Mouse (Mus musculus) hindbrain, embryonic 13.5 days (tissue): ENCODE measurements around the gene Pard3. TPM values are rescaled to one million over a fixed set of nuclear protein-coding genes. Genes with fewer than 3 reads are reported as not detected.

Experiments
- ATAC-seq: fragments of 200-750 bp; cut with Nextera tagmentation; 2 replicates; pipeline ENCODE4 v1.8.0; 2017; ENCODE audit warnings: moderate TSS enrichment; ENCODE audit not compliant: low FRiP score
- H3K27ac ChIP-seq: fragments of 300-500 bp; sonication (generic); 2 replicates; pipeline ENCODE4 v1.5.1; 2015; ENCODE audit warnings: inconsistent platforms, mild to moderate bottlenecking, moderate library complexity
- H3K27me3 ChIP-seq: fragments of 300-500 bp; sonication (generic); 2 replicates; pipeline ENCODE4 v1.6.1; 2015; ENCODE audit warnings: mild to moderate bottlenecking, inconsistent platforms
- H3K36me3 ChIP-seq: fragments of 300-500 bp; sonication (generic); 2 replicates; pipeline ENCODE4 v1.6.1; 2015; ENCODE audit warnings: mild to moderate bottlenecking, inconsistent platforms
- H3K4me1 ChIP-seq: fragments of 300-500 bp; sonication (generic); replicated peaks from 2 replicates; pipeline ENCODE4 v1.6.1; 2015; ENCODE audit warnings: inconsistent platforms
- H3K4me2 ChIP-seq: fragments of 300-500 bp; sonication (generic); 2 replicates; pipeline ENCODE4 v1.6.1; 2015; ENCODE audit warnings: inconsistent platforms, mild to moderate bottlenecking, moderate library complexity
- H3K4me3 ChIP-seq: fragments of 300-500 bp; sonication (generic); 2 replicates; pipeline ENCODE4 v1.5.1; 2015; ENCODE audit warnings: mild to moderate bottlenecking, inconsistent platforms
- H3K9ac ChIP-seq: fragments of 300-500 bp; sonication (generic); 2 replicates; pipeline ENCODE4 v1.6.1; 2015; ENCODE audit warnings: mild to moderate bottlenecking, inconsistent platforms
- H3K9me3 ChIP-seq: fragments of 300-500 bp; sonication (generic); 2 replicates; pipeline ENCODE4 v1.6.1; 2016; ENCODE audit warnings: inconsistent platforms
- WGBS: fragments of 180-500 bp; shearing (Covaris S2); methylation state at CpG from one replicate; pipeline ENCODE4 v1.1.7; 2015; 5-methylcytosine and 5-hydroxymethylcytosine counted together
- polyA plus RNA-seq: library from polyadenylated mRNA; unstranded; fragments of >200 nt; fragmentation: Nextera tagmentation; extraction: Ambion mirVana; gene quantifications from 2 replicates; pipeline ENCODE4 v1.2.1, GENCODE M21; 2015

The Pard3 gene
- polyA plus RNA-seq, 1 experiment from 2014 or later = 22.5 TPM

- no peaks in the 10 kb centered on the region for H3K9me3 ChIP-seq
- no peak overlapping the region for H3K4me2 ChIP-seq
- H3K27ac ChIP-seq = no peak overlapping the region
- H3K9ac ChIP-seq = no peak overlapping the region
- H3K4me3 ChIP-seq = no peak overlapping the region
- WGBS = 68% methylated on average over 7 of the region's 7 CpGs
- 0 out of 2 replicates have a peak, but pooled peaks cover 4% of the 10 kb centered on the region for H3K4me1 ChIP-seq
- ATAC-seq = no peak
- no peaks in the 10 kb centered on the region for H3K27me3 ChIP-seq
- peaks cover 15% of the 10 kb centered on the region for H3K36me3 ChIP-seq
Observed at GRCm38 (mm10) chr8:127608541-127609270, 545.0 kb downstream of the Pard3 start.

- H3K4me2 ChIP-seq = no peak overlapping the region
- peaks cover 13% of the 10 kb centered on the region for H3K36me3 ChIP-seq
- 83% methylated on average over 10 of the region's 10 CpGs for WGBS
- no peak overlapping the region for H3K9ac ChIP-seq
- H3K4me1 ChIP-seq = 0 out of 2 replicates have a peak, but pooled peaks cover 4% of the 10 kb centered on the region
- no peak for ATAC-seq
- H3K9me3 ChIP-seq = no peaks in the 10 kb centered on the region
- H3K27ac ChIP-seq = no peak overlapping the region
- no peaks in the 10 kb centered on the region for H3K27me3 ChIP-seq
- no peak overlapping the region for H3K4me3 ChIP-seq
Observed at GRCm38 (mm10) chr8:127609316-127609715, 545.6 kb downstream of the Pard3 start.

- no peak for ATAC-seq
- Histone ChIP-seq H3K4me1 (0 out of 2 replicates have a peak, but pooled peaks cover 3% of the 10 kb centered on the region), H3K9ac (no peak overlapping the region), H3K27ac (no peak overlapping the region), H3K4me2 (no peak overlapping the region), H3K27me3 (no peaks in the 10 kb centered on the region), H3K36me3 (peaks cover 15% of the 10 kb centered on the region), H3K9me3 (no peaks in the 10 kb centered on the region), H3K4me3 (no peak overlapping the region)
- 80% methylated on average over 4 of the region's 4 CpGs for WGBS
Observed at GRCm38 (mm10) chr8:127614206-127614605, 550.5 kb downstream of the Pard3 start.

GRCm38 (mm10) chr8:127616681-127617080 is 553.0 kb downstream of the Pard3 start:
- Histone ChIP-seq H3K4me1 (no peaks in the 10 kb centered on the region), H3K9me3 (no peaks in the 10 kb centered on the region), H3K27ac (no peak overlapping the region), H3K36me3 (0 out of 2 replicates have a peak, but pooled peaks cover 2% of the 10 kb centered on the region), H3K9ac (no peak overlapping the region), H3K4me2 (no peak overlapping the region), H3K4me3 (no peak overlapping the region), H3K27me3 (no peaks in the 10 kb centered on the region)
- no peak for ATAC-seq
- WGBS = 68% methylated on average over 2 of the region's 2 CpGs

GRCm38 (mm10) chr8:127622137-127622536 is 558.4 kb downstream of the Pard3 start:
- no peak overlapping the region for H3K9ac ChIP-seq
- H3K36me3 ChIP-seq = no peaks in the 10 kb centered on the region
- H3K4me3 ChIP-seq = no peak overlapping the region
- H3K27me3 ChIP-seq = no peaks in the 10 kb centered on the region
- H3K4me1 ChIP-seq = no peaks in the 10 kb centered on the region
- no peak overlapping the region for H3K4me2 ChIP-seq
- H3K9me3 ChIP-seq = no peaks in the 10 kb centered on the region
- no peak overlapping the region for H3K27ac ChIP-seq
- 92% methylated on average over 3 of the region's 3 CpGs for WGBS
- no peak for ATAC-seq

GRCm38 (mm10) chr8:127638232-127639087 is 574.8 kb downstream of the Pard3 start:
- no peak overlapping the region for H3K27ac ChIP-seq
- no peaks in the 10 kb centered on the region for H3K9me3 ChIP-seq
- ATAC-seq = no peak
- 84% methylated on average over 9 of the region's 9 CpGs for WGBS
- no peak overlapping the region for H3K4me3 ChIP-seq
- no peak overlapping the region for H3K9ac ChIP-seq
- H3K4me2 ChIP-seq = no peak overlapping the region
- H3K4me1 ChIP-seq = no peaks in the 10 kb centered on the region
- no peaks in the 10 kb centered on the region for H3K36me3 ChIP-seq
- no peaks in the 10 kb centered on the region for H3K27me3 ChIP-seq

GRCm38 (mm10) chr8:127639088-127639453 is 575.4 kb downstream of the Pard3 start:
- 88% methylated on average over 4 of the region's 4 CpGs for WGBS
- H3K27me3 ChIP-seq = no peaks in the 10 kb centered on the region
- no peak overlapping the region for H3K4me3 ChIP-seq
- no peaks in the 10 kb centered on the region for H3K36me3 ChIP-seq
- H3K9me3 ChIP-seq = no peaks in the 10 kb centered on the region
- no peak for ATAC-seq
- no peak overlapping the region for H3K9ac ChIP-seq
- no peak overlapping the region for H3K27ac ChIP-seq
- no peak overlapping the region for H3K4me2 ChIP-seq
- H3K4me1 ChIP-seq = no peaks in the 10 kb centered on the region

- ATAC-seq = no peak
- H3K4me3 ChIP-seq = no peak overlapping the region
- H3K9ac ChIP-seq = no peak overlapping the region
- no peaks in the 10 kb centered on the region for H3K9me3 ChIP-seq
- WGBS = 93% methylated on average over 3 of the region's 3 CpGs
- no peak overlapping the region for H3K27ac ChIP-seq
- H3K36me3 ChIP-seq = no peaks in the 10 kb centered on the region
- no peaks in the 10 kb centered on the region for H3K27me3 ChIP-seq
- no peaks in the 10 kb centered on the region for H3K4me1 ChIP-seq
- no peak overlapping the region for H3K4me2 ChIP-seq
Observed at GRCm38 (mm10) chr8:127655559-127655958, 591.9 kb downstream of the Pard3 start.

Other genes with a start within 250 kb of the Pard3 start
- 209 and 210 TPM in 2 replicates for gene Tomm20, start 118.0 kb upstream of the Pard3 start, polyA plus RNA-seq
- 24.8 and 24.9 TPM in 2 replicates for gene Rbm34, start 92.8 kb upstream of the Pard3 start, polyA plus RNA-seq